Mouse (Mus musculus): ENCODE measurements around the gene Smox.

Smox gene

GRCm38 (mm10) chr2:131550906-131551305 lies 59.6 kb downstream of the Smox start:
- no peak for DNase-seq (ENCODE audit: extremely low read depth, low read depth, low spot score)

DNA sequence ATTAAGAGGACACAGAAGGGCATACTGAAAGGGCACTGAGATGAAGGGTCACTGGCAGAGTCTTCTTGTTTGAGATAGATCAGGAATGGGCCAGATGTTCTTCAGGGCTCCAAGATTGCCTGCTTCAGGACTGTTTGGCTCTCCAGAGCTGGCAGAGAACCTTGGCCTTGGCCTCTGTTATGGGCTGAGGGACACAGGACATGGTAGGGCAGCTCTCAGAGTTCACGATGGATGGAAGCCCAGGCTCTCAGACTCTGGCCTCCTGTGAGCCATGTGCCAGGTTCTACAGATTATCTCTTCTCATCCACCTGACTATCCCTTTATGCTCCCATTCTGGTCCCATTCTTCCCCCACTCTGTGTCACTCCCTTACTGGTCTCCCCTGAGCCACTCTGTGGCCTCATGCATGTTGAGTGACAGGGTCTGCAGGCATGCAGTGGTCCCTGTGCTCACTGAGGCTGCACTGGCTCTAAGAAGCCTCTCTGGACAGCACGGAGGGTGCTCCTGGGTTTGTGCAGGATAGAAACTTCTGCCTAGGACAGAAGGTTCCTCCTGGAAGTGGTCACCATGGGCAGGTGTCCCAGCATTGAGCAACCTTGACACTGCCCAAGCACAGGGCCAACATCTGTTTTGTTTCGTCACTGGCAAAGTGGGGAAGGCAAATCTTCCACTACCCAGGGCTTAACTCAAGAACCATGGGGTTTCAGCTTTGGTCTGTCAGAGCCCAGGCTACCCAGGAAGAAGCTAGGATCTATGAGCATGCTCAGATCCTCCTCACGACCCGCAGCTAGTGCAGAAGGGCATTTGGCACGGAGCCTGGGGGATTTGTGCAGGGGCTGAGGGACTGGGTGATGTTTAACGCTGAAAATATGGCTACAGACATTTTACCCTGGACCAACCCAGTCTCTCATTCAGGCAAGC lies 60.7 kb downstream of the Smox start:
- no peak for DNase-seq (ENCODE audit: extremely low read depth, low read depth, low spot score)

DNA sequence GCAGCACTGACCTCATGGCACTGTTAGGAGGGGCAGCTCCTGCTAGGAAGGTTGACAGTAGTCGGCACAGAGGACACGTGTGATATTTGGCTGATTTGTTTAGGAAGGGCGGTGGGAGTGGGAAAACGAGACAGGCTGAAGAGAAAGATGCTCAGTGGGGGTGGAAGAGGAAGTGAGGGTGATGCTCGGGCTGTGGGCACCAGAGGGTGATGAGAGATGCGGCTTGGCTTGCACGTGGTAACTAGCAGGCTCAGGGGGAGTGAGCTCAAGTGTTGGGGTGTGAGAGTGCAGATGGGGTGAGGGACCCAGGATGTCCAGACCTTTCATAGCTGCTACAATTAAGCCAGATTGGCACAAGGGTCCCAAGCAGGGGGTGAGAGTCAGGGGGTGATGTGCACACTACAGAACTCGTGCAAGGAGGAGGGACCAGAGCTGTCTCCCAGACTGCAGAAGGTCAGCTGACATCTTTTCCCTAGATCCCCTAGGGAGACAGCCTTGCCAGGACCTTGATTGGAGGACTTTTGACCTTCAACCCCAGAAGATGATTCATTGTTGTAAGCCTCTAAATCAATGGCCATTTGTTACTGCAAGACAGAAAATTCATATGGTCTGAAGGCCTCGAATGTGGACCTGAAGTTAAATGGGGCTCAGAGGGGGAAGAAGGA lies 61.6 kb downstream of the Smox start:
- no peak for DNase-seq (ENCODE audit: extremely low read depth, low read depth, low spot score)

DNA sequence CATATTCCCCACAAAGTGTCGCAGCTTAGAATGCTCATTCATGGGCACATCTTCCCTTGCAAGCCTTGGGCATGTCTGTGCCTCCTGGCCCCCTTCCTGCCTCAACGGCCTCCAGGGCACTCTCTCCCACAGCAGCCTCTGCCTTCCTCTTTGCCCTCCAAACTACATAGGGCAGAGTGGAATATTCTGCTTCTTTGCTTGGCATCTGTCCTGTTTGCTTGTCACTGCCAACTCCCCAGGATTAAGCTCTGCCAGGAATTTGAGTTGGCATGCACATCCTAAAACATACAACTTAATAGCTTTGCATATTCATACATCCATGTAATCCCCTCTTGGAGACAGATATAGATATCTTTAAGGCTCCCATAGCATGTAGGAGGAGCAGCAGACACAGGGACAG lies 66.6 kb downstream of the Smox start:
- peak; percentile 4 for DNase-seq (ENCODE audit: extremely low read depth, low read depth, low spot score)

GRCm38 (mm10) chr2:131560205-131560919 lies 69.1 kb downstream of the Smox start:
- no peak for DNase-seq (ENCODE audit: extremely low read depth, low read depth, low spot score)

GRCm38 (mm10) chr2:131561344-131561870 lies 70.1 kb downstream of the Smox start:
- DNase-seq (ENCODE audit: extremely low read depth, low read depth, low spot score): no peak

GRCm38 (mm10) chr2:131561891-131562585 lies 70.7 kb downstream of the Smox start, which contains the start of gene Adra1d:
Adra1d (minus strand) TSS chr2:131562283.
- DNase-seq (ENCODE audit: extremely low read depth, low read depth, low spot score): no peak

GRCm38 (mm10) chr2:131562586-131563122 lies 71.4 kb downstream of the Smox start:
- no peak for DNase-seq (ENCODE audit: extremely low read depth, low read depth, low spot score)

Data from fat pad, adult 2 months (tissue).